ENCODE assay signal across 27 mouse cellular contexts in genomic region chr7:66005066-66005465, GRCm38 (mm10). TPM values are rescaled to one million over a fixed set of nuclear protein-coding genes. Genes with fewer than 3 reads are reported as not detected.
"Had no signal": no experiment of that assay in that cellular context is flagged by ENCODE, and none has a peak within 500 bp of the region (broad histone marks: within the 10 kb centered on the region; RNA-seq: fewer than 3 reads in every experiment).

No protein-coding gene starts in this region.

- H3K4me2 ChIP-seq: hindbrain, embryonic 14.5 days; limb, embryonic 13.5 days; liver, embryonic 13.5 days; midbrain, embryonic 12.5 days had no signal

- H3K4me1 ChIP-seq: liver, embryonic 13.5 days; midbrain, embryonic 12.5 days had no signal

- ATAC-seq: hindbrain, postnatal 0 days had no signal

- DNase-seq: kidney, adult 18-20 months; kidney, adult 9 months; kidney, postnatal 25 days; layer of hippocampus, adult 9-11 months; liver; liver, embryonic 13.5 days; right cerebral cortex, postnatal 14 days; right cerebral cortex, postnatal 4 days; thymus, adult 2 months; thymus, postnatal 14 days; thymus, postnatal 4 days had no signal

- H3K9ac ChIP-seq: hindbrain, embryonic 14.5 days; limb, embryonic 13.5 days; liver, embryonic 13.5 days; midbrain, embryonic 12.5 days had no signal

- H3K36me3 ChIP-seq: limb, embryonic 10.5 days; limb, embryonic 13.5 days; liver, embryonic 13.5 days; midbrain, embryonic 12.5 days had no signal

- H3K27ac ChIP-seq: hindbrain, embryonic 14.5 days; hindbrain, postnatal 0 days; kidney, postnatal 0 days; layer of hippocampus, adult 2 months; limb, embryonic 10.5 days; limb, embryonic 13.5 days; liver, embryonic 13.5 days; midbrain, embryonic 12.5 days; stomach, postnatal 0 days had no signal

- H3K9me3 ChIP-seq: limb, embryonic 10.5 days; limb, embryonic 13.5 days; liver, embryonic 13.5 days; midbrain, embryonic 12.5 days had no signal

- H3K27me3 ChIP-seq: limb, embryonic 13.5 days; liver, embryonic 13.5 days; midbrain, embryonic 12.5 days had no signal

- H3K4me3 ChIP-seq: layer of hippocampus, adult 2 months; limb, embryonic 10.5 days; limb, embryonic 13.5 days; liver, embryonic 13.5 days; midbrain, embryonic 12.5 days had no signal

RNA-seq across cellular contexts. Expression of gene Gm45213, which starts 38.3 kb away (rescaled TPM):
- polyA plus RNA-seq: hindbrain, embryonic 14.5 days; hindbrain, postnatal 0 days; intestine, embryonic 14.5 days; kidney, postnatal 0 days; large intestine, adult 2 months; limb, embryonic 10.5 days; limb, embryonic 13.5 days; liver, embryonic 13.5 days; liver, embryonic 16.5 days; lung, embryonic 16.5 days; midbrain, embryonic 12.5 days; midbrain, postnatal 0 days; neural tube, embryonic 11.5 days; neural tube, embryonic 14.5 days; stomach, embryonic 14.5 days; stomach, postnatal 0 days; thymus, adult 2 months had no signal
